Mouse (Mus musculus): ENCODE measurements around the gene Snx33.

Gene Snx33

GRCm38 (mm10) chr9:56890522-56891250 is 37.5 kb downstream of the Snx33 start:
- DNase-seq (ENCODE audit: low spot score in 2 of 2): no peak

- peak in 1 of 2 experiments; percentile 75 for DNase-seq (ENCODE audit: low spot score in 2 of 2)
Observed at GRCm38 (mm10) chr9:56889817-56890216, 38.4 kb downstream of the Snx33 start.

GRCm38 (mm10) chr9:56887581-56887980 is 40.6 kb downstream of the Snx33 start:
- DNase-seq (ENCODE audit: low spot score in 2 of 2): no peak

- no peak for DNase-seq (ENCODE audit: low spot score in 2 of 2)
Observed at GRCm38 (mm10) chr9:56886601-56887000, 41.6 kb downstream of the Snx33 start.

- DNase-seq (ENCODE audit: low spot score in 2 of 2): peak in 1 of 2 experiments; percentile 44
Observed at GRCm38 (mm10) chr9:56886113-56886512, 42.1 kb downstream of the Snx33 start.

GRCm38 (mm10) chr9:56884328-56884727 is 43.8 kb downstream of the Snx33 start:
- no peak for DNase-seq (ENCODE audit: low spot score in 2 of 2)

- no peak for DNase-seq (ENCODE audit: low spot score in 2 of 2)
Observed at GRCm38 (mm10) chr9:56883470-56883869, 44.7 kb downstream of the Snx33 start.

- no peak for DNase-seq (ENCODE audit: low spot score in 2 of 2)
Observed at GRCm38 (mm10) chr9:56882818-56883217, 45.4 kb downstream of the Snx33 start.

- no peak for DNase-seq (ENCODE audit: low spot score in 2 of 2)
Observed at GRCm38 (mm10) chr9:56882283-56882682, 45.9 kb downstream of the Snx33 start.

- DNase-seq (ENCODE audit: low spot score in 2 of 2): no peak
Observed at GRCm38 (mm10) chr9:56881539-56882082, 46.6 kb downstream of the Snx33 start.

- no peak for DNase-seq (ENCODE audit: low spot score in 2 of 2)
Observed at GRCm38 (mm10) chr9:56880790-56881189, 47.4 kb downstream of the Snx33 start.

GRCm38 (mm10) chr9:56877284-56877683 is 50.9 kb downstream of the Snx33 start:
- no peak for DNase-seq (ENCODE audit: low spot score in 2 of 2)

GRCm38 (mm10) chr9:56876784-56877183 is 51.4 kb downstream of the Snx33 start:
- no peak for DNase-seq (ENCODE audit: low spot score in 2 of 2)

GRCm38 (mm10) chr9:56873097-56873496 is 55.1 kb downstream of the Snx33 start:
- no peak for DNase-seq (ENCODE audit: low spot score in 2 of 2)

GRCm38 (mm10) chr9:56872105-56872903 is 55.9 kb downstream of the Snx33 start:
- DNase-seq (ENCODE audit: low spot score in 2 of 2): no peak

- no peak for DNase-seq (ENCODE audit: low spot score in 2 of 2)
Observed at GRCm38 (mm10) chr9:56871191-56871590, 57.0 kb downstream of the Snx33 start.

GRCm38 (mm10) chr9:56870778-56871177 is 57.4 kb downstream of the Snx33 start:
- no peak for DNase-seq (ENCODE audit: low spot score in 2 of 2)

- DNase-seq (ENCODE audit: low spot score in 2 of 2): peak in 1 of 2 experiments; percentile 26
Observed at GRCm38 (mm10) chr9:56869552-56869951, 58.6 kb downstream of the Snx33 start.

- DNase-seq (ENCODE audit: low spot score in 2 of 2): peak in 1 of 2 experiments; percentile 79
Observed at GRCm38 (mm10) chr9:56868292-56868691, 59.9 kb downstream of the Snx33 start.
